Mouse (Mus musculus): Measurements from ENCODE around the gene Gsta3. TPM values are rescaled to one million over a fixed set of nuclear protein-coding genes. Genes with fewer than 3 reads are reported as not detected.
"Not testable (repeated sequence)": the region's sequence is repeated elsewhere in the genome, so short reads cannot be mapped to it uniquely, and the experiment has no call there.

Gene Gsta3
- polyA plus RNA-seq, 1 experiment: not detected

GRCm38 (mm10) chr1:21252566-21253302 is 12.3 kb downstream of the Gsta3 start:
- no peaks in the 10 kb centered on the region for H3K4me1 ChIP-seq
- H3K27me3 ChIP-seq (replicated peaks): peaks cover 2% of the 10 kb centered on the region
- no peaks in the 10 kb centered on the region for H3K9me3 ChIP-seq
- H3K36me3 ChIP-seq (replicated peaks; ENCODE audit: low read length): no peaks in the 10 kb centered on the region
- H3K4me3 ChIP-seq (replicated peaks): no peak overlapping the region
- no peak for TF ChIP-seq FLI1 (IDR thresholded peaks at IDR 0.05; ENCODE audit: low read length)
- no peak for TF ChIP-seq GATA1 (IDR thresholded peaks at IDR 0.05; ENCODE audit: borderline replicate concordance, low read length)

GRCm38 (mm10) chr1:21253303-21253650 is 12.9 kb downstream of the Gsta3 start:
- Histone ChIP-seq H3K9me3 (no peaks in the 10 kb centered on the region), H3K4me3 (replicated peaks) (no peak overlapping the region), H3K4me1 (no peaks in the 10 kb centered on the region), H3K27me3 (replicated peaks) (peaks cover 2% of the 10 kb centered on the region), H3K36me3 (replicated peaks; ENCODE audit: low read length) (no peaks in the 10 kb centered on the region)
- TF ChIP-seq FLI1 (IDR thresholded peaks at IDR 0.05; ENCODE audit: low read length): no peak
- no peak for TF ChIP-seq GATA1 (IDR thresholded peaks at IDR 0.05; ENCODE audit: borderline replicate concordance, low read length)

GRCm38 (mm10) chr1:21253856-21254255 is 13.5 kb downstream of the Gsta3 start:
- H3K9me3 ChIP-seq: no peaks in the 10 kb centered on the region
- H3K36me3 ChIP-seq (replicated peaks; ENCODE audit: low read length): no peaks in the 10 kb centered on the region
- TF ChIP-seq GATA1 (IDR thresholded peaks at IDR 0.05; ENCODE audit: borderline replicate concordance, low read length): no peak
- TF ChIP-seq FLI1 (IDR thresholded peaks at IDR 0.05; ENCODE audit: low read length): no peak
- no peak overlapping the region for H3K4me3 ChIP-seq (replicated peaks)
- peaks cover 2% of the 10 kb centered on the region for H3K27me3 ChIP-seq (replicated peaks)
- H3K4me1 ChIP-seq: no peaks in the 10 kb centered on the region

- TF ChIP-seq FLI1 (IDR thresholded peaks at IDR 0.05; ENCODE audit: low read length) (no peak), GATA1 (IDR thresholded peaks at IDR 0.05; ENCODE audit: borderline replicate concordance, low read length) (no peak)
- no peak overlapping the region for H3K4me3 ChIP-seq (replicated peaks)
- no peaks in the 10 kb centered on the region for H3K36me3 ChIP-seq (replicated peaks; ENCODE audit: low read length)
- H3K4me1 ChIP-seq: no peaks in the 10 kb centered on the region
- H3K9me3 ChIP-seq: no peaks in the 10 kb centered on the region
- no peaks in the 10 kb centered on the region for H3K27me3 ChIP-seq (replicated peaks)
These were observed 15.4 kb downstream of the Gsta3 start for GRCm38 (mm10) chr1:21255625-21256345.

- TF ChIP-seq FLI1 (IDR thresholded peaks at IDR 0.05; ENCODE audit: low read length): no peak
- no peak for TF ChIP-seq GATA1 (IDR thresholded peaks at IDR 0.05; ENCODE audit: borderline replicate concordance, low read length)
- H3K9me3 ChIP-seq: no peaks in the 10 kb centered on the region
These were observed 16.0 kb downstream of the Gsta3 start for GRCm38 (mm10) chr1:21256391-21256790.

DNA sequence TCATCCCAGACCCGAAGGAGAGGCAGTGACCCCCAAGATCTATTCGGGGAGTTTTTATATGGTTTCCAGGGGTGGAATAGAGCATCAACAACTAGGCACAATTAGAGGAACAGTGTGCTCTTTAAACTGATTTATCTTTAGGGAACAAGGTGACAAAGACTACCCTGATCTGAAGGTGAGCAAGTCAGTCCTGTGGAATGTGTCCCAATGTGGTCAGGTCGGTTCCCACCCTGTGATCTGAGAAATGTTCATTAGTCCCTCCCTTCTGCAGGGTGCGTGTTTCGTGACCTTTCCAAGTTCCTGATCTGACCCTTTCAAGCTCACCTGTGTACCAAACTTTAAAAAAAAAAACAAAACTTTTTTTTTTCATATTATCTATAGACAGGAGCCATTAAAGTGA is 16.5 kb downstream of the Gsta3 start:
- no peak overlapping the region for H3K4me3 ChIP-seq (replicated peaks)
- no peaks in the 10 kb centered on the region for H3K4me1 ChIP-seq
- no peaks in the 10 kb centered on the region for H3K36me3 ChIP-seq (replicated peaks; ENCODE audit: low read length)
- TF ChIP-seq FLI1 (IDR thresholded peaks at IDR 0.05; ENCODE audit: low read length) (no peak), GATA1 (IDR thresholded peaks at IDR 0.05; ENCODE audit: borderline replicate concordance, low read length) (no peak)
- H3K9me3 ChIP-seq: no peaks in the 10 kb centered on the region
- no peaks in the 10 kb centered on the region for H3K27me3 ChIP-seq (replicated peaks)

More at GRCm38 (mm10) chr1:21256391-21256790, 16.0 kb downstream of the Gsta3 start:
- no peaks in the 10 kb centered on the region for H3K4me1 ChIP-seq
- no peak overlapping the region for H3K4me3 ChIP-seq (replicated peaks)
- no peaks in the 10 kb centered on the region for H3K27me3 ChIP-seq (replicated peaks)
- no peaks in the 10 kb centered on the region for H3K36me3 ChIP-seq (replicated peaks; ENCODE audit: low read length)

GRCm38 (mm10) chr1:21259981-21260380 is 19.6 kb downstream of the Gsta3 start:
- H3K4me3 ChIP-seq (replicated peaks); H3K27me3 ChIP-seq (replicated peaks); H3K36me3 ChIP-seq (replicated peaks; ENCODE audit: low read length); H3K9me3 ChIP-seq; H3K4me1 ChIP-seq: not testable (repeated sequence)

DNA sequence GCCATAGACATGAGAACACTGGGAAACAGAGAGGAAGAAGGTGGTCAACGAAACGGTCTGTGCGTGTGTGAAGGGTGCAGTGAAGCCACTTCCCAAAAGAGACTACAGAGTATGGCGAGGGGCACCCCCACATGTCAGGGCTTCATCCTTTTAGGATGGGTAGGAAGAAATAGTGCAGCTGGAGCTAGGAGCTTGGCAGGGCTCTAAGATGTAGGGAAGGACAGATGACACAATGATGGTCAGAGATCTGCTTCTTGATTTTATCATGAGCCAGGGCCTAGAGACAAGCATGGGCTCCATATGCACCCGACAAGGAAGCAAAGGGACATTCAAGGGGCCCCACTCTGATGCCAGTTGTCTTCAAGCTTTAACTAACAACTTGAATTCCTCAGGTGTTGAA is 22.0 kb downstream of the Gsta3 start:
- TF ChIP-seq GATA1 (IDR thresholded peaks at IDR 0.05; ENCODE audit: borderline replicate concordance, low read length) (no peak), FLI1 (IDR thresholded peaks at IDR 0.05; ENCODE audit: low read length) (no peak)
- H3K4me3 ChIP-seq (replicated peaks): no peak overlapping the region
- no peaks in the 10 kb centered on the region for H3K27me3 ChIP-seq (replicated peaks)
- H3K9me3 ChIP-seq: no peaks in the 10 kb centered on the region
- H3K4me1 ChIP-seq: no peaks in the 10 kb centered on the region
- no peaks in the 10 kb centered on the region for H3K36me3 ChIP-seq (replicated peaks; ENCODE audit: low read length)

GRCm38 (mm10) chr1:21263986-21264385 is 23.6 kb downstream of the Gsta3 start:
- Histone ChIP-seq H3K36me3 (replicated peaks; ENCODE audit: low read length) (no peaks in the 10 kb centered on the region), H3K9me3 (no peaks in the 10 kb centered on the region), H3K27me3 (replicated peaks) (no peaks in the 10 kb centered on the region), H3K4me3 (replicated peaks) (no peak overlapping the region), H3K4me1 (no peaks in the 10 kb centered on the region)
- no peak for TF ChIP-seq GATA1 (IDR thresholded peaks at IDR 0.05; ENCODE audit: borderline replicate concordance, low read length)
- TF ChIP-seq FLI1 (IDR thresholded peaks at IDR 0.05; ENCODE audit: low read length): no peak

DNA sequence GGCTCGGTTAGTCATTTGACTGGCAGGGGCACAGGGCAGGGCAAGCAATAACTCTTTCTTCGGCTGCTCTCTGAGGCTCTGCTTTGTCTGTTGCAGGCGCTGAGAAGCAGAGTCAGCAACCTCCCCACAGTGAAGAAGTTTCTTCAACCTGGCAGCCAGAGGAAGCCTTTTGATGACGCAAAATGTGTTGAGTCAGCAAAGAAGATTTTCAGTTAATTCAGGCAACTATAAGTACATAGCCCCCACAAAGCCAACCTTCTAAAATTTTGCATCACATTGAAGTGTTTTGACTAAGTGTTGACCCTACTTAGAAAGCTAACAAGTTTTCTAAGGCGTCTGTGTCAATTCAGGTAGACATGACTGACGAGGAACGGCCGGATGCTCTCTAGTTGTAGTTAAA is 24.4 kb downstream of the Gsta3 start:
- no peaks in the 10 kb centered on the region for H3K4me1 ChIP-seq
- no peaks in the 10 kb centered on the region for H3K9me3 ChIP-seq
- TF ChIP-seq GATA1 (IDR thresholded peaks at IDR 0.05; ENCODE audit: borderline replicate concordance, low read length) (no peak), FLI1 (IDR thresholded peaks at IDR 0.05; ENCODE audit: low read length) (no peak)
- H3K36me3 ChIP-seq (replicated peaks; ENCODE audit: low read length): no peaks in the 10 kb centered on the region
- no peaks in the 10 kb centered on the region for H3K27me3 ChIP-seq (replicated peaks)
- no peak overlapping the region for H3K4me3 ChIP-seq (replicated peaks)
